Mouse (Mus musculus): ENCODE measurements at regions not wholly inside any gene's neighbourhood (a gene's known extent, or its start where the extent isn't known, plus 50 kb on each side); places are given as distances from the start of the nearest gene placed in this dataset.

GRCm38 (mm10) chr10:117491711-117492110 is 111.9 kb upstream of the Cpsf6 start:
- WGBS: 70% methylated on average over 1 of the region's 1 CpGs
- DNase-seq (ENCODE audit: low spot score, missing footprints): peak; percentile 60
- no peak overlapping the region for H3K9ac ChIP-seq (ENCODE audit: low read length)
- ATAC-seq (ENCODE audit: low FRiP score): no peak
- no peak overlapping the region for H3K27ac ChIP-seq (ENCODE audit: low read depth, low read length)
- H3K4me3 ChIP-seq (ENCODE audit: low read depth, low read length): no peak overlapping the region
- no peaks in the 10 kb centered on the region for H3K36me3 ChIP-seq (ENCODE audit: control insufficient read depth, insufficient read depth, low read length)
- H3K4me1 ChIP-seq (ENCODE audit: control insufficient read depth, insufficient read depth, low read length): no peaks in the 10 kb centered on the region; the same call in 1 of the 2 replicates
- no peaks in the 10 kb centered on the region for H3K9me3 ChIP-seq (ENCODE audit: control insufficient read depth, low read length)
- no peaks in the 10 kb centered on the region; the same call in 1 of the 2 replicates for H3K27me3 ChIP-seq (ENCODE audit: control insufficient read depth, insufficient read depth, low read length)
- H3K4me2 ChIP-seq: no peak overlapping the region

- Histone ChIP-seq H3K27ac (ENCODE audit: low read depth, low read length) (no peak overlapping the region), H3K4me1 (ENCODE audit: control insufficient read depth, insufficient read depth, low read length) (no peaks in the 10 kb centered on the region; the same call in 1 of the 2 replicates), H3K9ac (ENCODE audit: low read length) (no peak overlapping the region), H3K27me3 (ENCODE audit: control insufficient read depth, insufficient read depth, low read length) (no peaks in the 10 kb centered on the region; the same call in 1 of the 2 replicates), H3K36me3 (ENCODE audit: control insufficient read depth, insufficient read depth, low read length) (no peaks in the 10 kb centered on the region), H3K4me2 (no peak overlapping the region), H3K9me3 (ENCODE audit: control insufficient read depth, low read length) (no peaks in the 10 kb centered on the region), H3K4me3 (ENCODE audit: low read depth, low read length) (no peak overlapping the region)
- no peak for ATAC-seq (ENCODE audit: low FRiP score)
- no peak for DNase-seq (ENCODE audit: low spot score, missing footprints)
- WGBS: 93% methylated on average over 4 of the region's 4 CpGs
These were observed 111.2 kb upstream of the Cpsf6 start for GRCm38 (mm10) chr10:117490851-117491595.

- Histone ChIP-seq H3K9me3 (ENCODE audit: control insufficient read depth, low read length) (no peaks in the 10 kb centered on the region), H3K4me3 (ENCODE audit: low read depth, low read length) (no peak overlapping the region), H3K27ac (ENCODE audit: low read depth, low read length) (no peak overlapping the region), H3K4me1 (ENCODE audit: control insufficient read depth, insufficient read depth, low read length) (peaks cover 2% of the 10 kb centered on the region; the same call in 1 of the 2 replicates), H3K9ac (ENCODE audit: low read length) (no peak overlapping the region), H3K36me3 (ENCODE audit: control insufficient read depth, insufficient read depth, low read length) (no peaks in the 10 kb centered on the region), H3K27me3 (ENCODE audit: control insufficient read depth, insufficient read depth, low read length) (peaks cover 13% of the 10 kb centered on the region; the same call in 1 of the 2 replicates), H3K4me2 (no peak overlapping the region)
- 95% methylated on average over 4 of the region's 4 CpGs for WGBS
- ATAC-seq (ENCODE audit: low FRiP score) (no peak), DNase-seq (ENCODE audit: low spot score, missing footprints) (no peak)
These were observed 103.3 kb upstream of the Cpsf6 start for GRCm38 (mm10) chr10:117483091-117483600.

GRCm38 (mm10) chr10:117482361-117482760 is 102.5 kb upstream of the Cpsf6 start:
- Histone ChIP-seq H3K27ac (ENCODE audit: low read depth, low read length) (no peak overlapping the region), H3K4me1 (ENCODE audit: control insufficient read depth, insufficient read depth, low read length) (peaks cover 6% of the 10 kb centered on the region; the same call in 1 of the 2 replicates), H3K36me3 (ENCODE audit: control insufficient read depth, insufficient read depth, low read length) (no peaks in the 10 kb centered on the region), H3K4me2 (no peak overlapping the region), H3K9me3 (ENCODE audit: control insufficient read depth, low read length) (no peaks in the 10 kb centered on the region), H3K9ac (ENCODE audit: low read length) (no peak overlapping the region), H3K4me3 (ENCODE audit: low read depth, low read length) (no peak overlapping the region), H3K27me3 (ENCODE audit: control insufficient read depth, insufficient read depth, low read length) (peaks cover 13% of the 10 kb centered on the region; the same call in 1 of the 2 replicates)
- WGBS: 83% methylated on average over 3 of the region's 3 CpGs
- DNase-seq (ENCODE audit: low spot score, missing footprints): peak; percentile 35
- no peak for ATAC-seq (ENCODE audit: low FRiP score)

GRCm38 (mm10) chr10:117481341-117481990 is 101.7 kb upstream of the Cpsf6 start:
- no peak for DNase-seq (ENCODE audit: low spot score, missing footprints)
- no peak overlapping the region for H3K9ac ChIP-seq (ENCODE audit: low read length)
- no peak overlapping the region for H3K4me2 ChIP-seq
- H3K4me3 ChIP-seq (ENCODE audit: low read depth, low read length): no peak overlapping the region
- H3K27me3 ChIP-seq (ENCODE audit: control insufficient read depth, insufficient read depth, low read length): peaks cover 13% of the 10 kb centered on the region; the same call in 1 of the 2 replicates
- H3K9me3 ChIP-seq (ENCODE audit: control insufficient read depth, low read length): no peaks in the 10 kb centered on the region
- H3K27ac ChIP-seq (ENCODE audit: low read depth, low read length): no peak overlapping the region
- peaks cover 6% of the 10 kb centered on the region; the same call in 1 of the 2 replicates for H3K4me1 ChIP-seq (ENCODE audit: control insufficient read depth, insufficient read depth, low read length)
- no peak for ATAC-seq (ENCODE audit: low FRiP score)
- 79% methylated on average over 5 of the region's 5 CpGs for WGBS
- H3K36me3 ChIP-seq (ENCODE audit: control insufficient read depth, insufficient read depth, low read length): no peaks in the 10 kb centered on the region

- no peak overlapping the region for H3K9ac ChIP-seq (ENCODE audit: low read length)
- no peak overlapping the region for H3K27ac ChIP-seq (ENCODE audit: low read depth, low read length)
- H3K4me1 ChIP-seq (ENCODE audit: control insufficient read depth, insufficient read depth, low read length): peaks cover 6% of the 10 kb centered on the region; the same call in 1 of the 2 replicates
- H3K27me3 ChIP-seq (ENCODE audit: control insufficient read depth, insufficient read depth, low read length): peaks cover 16% of the 10 kb centered on the region; the same call in 1 of the 2 replicates
- no peak for DNase-seq (ENCODE audit: low spot score, missing footprints)
- H3K4me3 ChIP-seq (ENCODE audit: low read depth, low read length): no peak overlapping the region
- H3K9me3 ChIP-seq (ENCODE audit: control insufficient read depth, low read length): no peaks in the 10 kb centered on the region
- H3K4me2 ChIP-seq: no peak overlapping the region
- H3K36me3 ChIP-seq (ENCODE audit: control insufficient read depth, insufficient read depth, low read length): no peaks in the 10 kb centered on the region
- WGBS: 93% methylated on average over 5 of the region's 5 CpGs
- ATAC-seq (ENCODE audit: low FRiP score): no peak
These were observed 100.6 kb upstream of the Cpsf6 start for GRCm38 (mm10) chr10:117480456-117480850.

GRCm38 (mm10) chr10:117479721-117480455 is 100.1 kb upstream of the Cpsf6 start:
- no peak for DNase-seq (ENCODE audit: low spot score, missing footprints)

GRCm38 (mm10) chr10:117478931-117479280 is 99.1 kb upstream of the Cpsf6 start:
- H3K4me3 ChIP-seq (ENCODE audit: low read depth, low read length): no peak overlapping the region
- DNase-seq (ENCODE audit: low spot score, missing footprints): no peak
- peaks cover 6% of the 10 kb centered on the region; the same call in 1 of the 2 replicates for H3K4me1 ChIP-seq (ENCODE audit: control insufficient read depth, insufficient read depth, low read length)
- peaks cover 20% of the 10 kb centered on the region; the same call in 1 of the 2 replicates for H3K27me3 ChIP-seq (ENCODE audit: control insufficient read depth, insufficient read depth, low read length)
- H3K27ac ChIP-seq (ENCODE audit: low read depth, low read length): no peak overlapping the region
- WGBS: 61% methylated on average over 4 of the region's 4 CpGs
- H3K9me3 ChIP-seq (ENCODE audit: control insufficient read depth, low read length): no peaks in the 10 kb centered on the region
- H3K4me2 ChIP-seq: no peak overlapping the region
- H3K36me3 ChIP-seq (ENCODE audit: control insufficient read depth, insufficient read depth, low read length): no peaks in the 10 kb centered on the region
- H3K9ac ChIP-seq (ENCODE audit: low read length): no peak overlapping the region
- ATAC-seq (ENCODE audit: low FRiP score): no peak

More at GRCm38 (mm10) chr10:117479721-117480455, 100.1 kb upstream of the Cpsf6 start:
- H3K9me3 ChIP-seq (ENCODE audit: control insufficient read depth, low read length): no peaks in the 10 kb centered on the region
- no peak overlapping the region for H3K4me3 ChIP-seq (ENCODE audit: low read depth, low read length)
- 91% methylated on average over 12 of the region's 12 CpGs for WGBS
- H3K27ac ChIP-seq (ENCODE audit: low read depth, low read length): no peak overlapping the region
- H3K9ac ChIP-seq (ENCODE audit: low read length): no peak overlapping the region
- H3K27me3 ChIP-seq (ENCODE audit: control insufficient read depth, insufficient read depth, low read length): peaks cover 20% of the 10 kb centered on the region; the same call in 1 of the 2 replicates
- no peaks in the 10 kb centered on the region for H3K36me3 ChIP-seq (ENCODE audit: control insufficient read depth, insufficient read depth, low read length)
- ATAC-seq (ENCODE audit: low FRiP score): no peak
- peaks cover 6% of the 10 kb centered on the region; the same call in 1 of the 2 replicates for H3K4me1 ChIP-seq (ENCODE audit: control insufficient read depth, insufficient read depth, low read length)
- no peak overlapping the region for H3K4me2 ChIP-seq
